Mouse (Mus musculus): ENCODE data around the gene Sult3a2. TPM values are rescaled to one million over a fixed set of nuclear protein-coding genes. Genes with fewer than 3 reads are reported as not detected.
"Not testable (repeated sequence)": the region's sequence is repeated elsewhere in the genome, so short reads cannot be mapped to it uniquely, and the experiment has no call there.

The Sult3a2 gene
- total RNA-seq (2015; ENCODE audit: low replicate concordance), result not detected in 2 replicates
- not detected in 2 replicates for total RNA-seq (2017; ENCODE audit: low replicate concordance)

DNA sequence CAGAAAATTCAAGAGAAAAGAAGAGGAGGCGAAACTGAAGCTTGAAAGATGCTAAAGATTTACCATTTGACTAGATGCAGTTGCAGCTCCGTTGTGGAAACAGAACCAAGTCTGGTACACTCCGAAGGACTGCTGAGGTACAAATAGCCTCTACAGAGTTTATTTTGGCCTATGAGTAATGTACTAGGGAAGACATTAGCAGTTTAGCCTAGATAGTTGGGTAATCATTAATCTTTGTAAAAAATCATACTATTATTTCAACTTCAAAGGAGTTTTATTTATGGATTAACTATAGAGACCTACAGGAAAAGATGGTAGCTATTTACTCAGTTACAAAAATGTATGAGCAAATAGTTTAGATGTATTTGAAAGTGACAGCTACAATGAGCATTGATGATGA lies at the start of gene Sult3a2:
Gene Sult3a2 (minus strand): TSS at position 101 of the 400 bp plus-strand sequence.
- ATAC-seq (replicated peaks; ENCODE audit: low FRiP score, poor library complexity, severe bottlenecking), result no peak

GRCm38 (mm10) chr10:33820892-33821291 lies 34.4 kb upstream of the Sult3a2 start:
- no peak for ATAC-seq (replicated peaks; ENCODE audit: low FRiP score, poor library complexity, severe bottlenecking)

- no peak for ATAC-seq (replicated peaks; ENCODE audit: low FRiP score, poor library complexity, severe bottlenecking)
These were observed 30.4 kb upstream of the Sult3a2 start for GRCm38 (mm10) chr10:33816923-33817322.

- no peak for ATAC-seq (replicated peaks; ENCODE audit: low FRiP score, poor library complexity, severe bottlenecking)
These were observed 27.8 kb upstream of the Sult3a2 start for GRCm38 (mm10) chr10:33814266-33814665.

DNA sequence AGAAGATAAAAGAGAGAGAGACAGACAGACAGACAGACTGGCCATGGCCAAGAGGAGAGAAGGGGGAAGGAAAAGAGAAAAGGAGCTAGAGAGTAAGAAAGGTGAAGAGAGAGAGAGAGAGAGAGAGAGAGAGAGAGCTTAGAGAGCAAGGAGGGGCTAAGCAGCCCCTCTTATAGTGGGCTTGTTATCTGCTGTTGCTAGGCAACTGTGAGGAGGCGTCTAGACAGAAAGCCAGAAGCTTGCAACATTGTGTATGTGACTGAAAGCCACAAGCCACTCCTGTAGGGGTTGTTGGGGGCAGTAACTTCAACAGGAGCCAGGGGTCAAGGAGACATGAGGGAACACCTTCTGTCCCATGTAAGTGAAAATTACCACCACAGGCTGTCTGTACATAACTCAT lies 25.3 kb upstream of the Sult3a2 start:
- no peak for ATAC-seq (replicated peaks; ENCODE audit: low FRiP score, poor library complexity, severe bottlenecking)

DNA sequence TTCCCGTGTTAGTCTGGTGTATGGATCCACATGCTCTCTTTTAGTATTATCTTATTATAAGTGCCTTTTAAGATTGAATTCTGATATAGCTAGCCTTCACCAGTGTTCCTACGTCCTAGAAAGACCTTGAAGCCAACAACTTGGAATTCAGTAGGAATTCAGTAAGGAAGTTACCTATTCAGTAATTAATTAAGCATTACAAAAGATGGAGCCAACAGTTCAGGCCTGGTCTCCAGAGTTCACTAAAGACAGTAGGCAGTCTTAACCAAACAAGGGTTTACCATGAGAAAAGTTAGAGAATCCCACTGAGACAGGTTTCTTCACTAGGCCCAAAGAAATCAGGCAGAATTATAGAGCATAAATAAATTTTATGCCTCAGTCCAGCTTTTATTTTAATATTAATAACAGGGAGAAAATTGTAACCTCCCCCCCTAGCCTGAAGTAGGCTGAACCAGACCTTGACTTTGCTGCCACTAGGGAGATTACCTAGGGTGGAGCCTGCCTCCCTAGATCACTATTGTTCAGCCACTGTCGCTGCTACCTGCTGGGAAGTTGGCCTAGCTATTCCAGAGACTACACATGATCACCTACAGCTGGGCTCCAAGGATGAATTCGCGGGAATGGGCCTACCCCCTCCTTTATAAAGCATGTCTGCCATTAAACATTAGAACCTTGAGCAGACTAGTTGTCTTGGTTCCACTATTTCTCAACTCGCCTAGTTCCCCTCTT lies 10.9 kb upstream of the Sult3a2 start:
- not testable (repeated sequence) for ATAC-seq (replicated peaks; ENCODE audit: low FRiP score, poor library complexity, severe bottlenecking)

GRCm38 (mm10) chr10:33796269-33796915 lies 9.9 kb upstream of the Sult3a2 start:
- not testable (repeated sequence) for ATAC-seq (replicated peaks; ENCODE audit: low FRiP score, poor library complexity, severe bottlenecking)

DNA sequence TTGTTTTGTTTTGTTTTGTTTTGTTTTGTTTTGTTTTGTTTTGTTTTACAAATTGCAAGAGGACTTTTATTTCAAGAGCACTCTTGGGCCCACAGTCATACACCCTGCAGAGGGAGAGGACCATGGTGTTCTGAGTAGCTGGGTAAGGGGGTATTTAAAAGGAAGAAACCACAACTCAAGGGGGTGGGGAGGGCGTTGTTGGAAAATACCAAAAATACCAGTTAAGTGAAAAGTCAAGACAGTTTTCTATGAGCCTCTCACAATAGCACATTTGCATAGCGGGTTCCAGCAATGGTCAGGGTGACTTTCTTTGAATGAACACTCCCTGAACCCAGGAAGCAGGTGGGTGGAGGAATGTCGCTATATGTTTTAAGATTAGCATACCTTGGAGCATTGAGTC lies 5.7 kb upstream of the Sult3a2 start:
- not testable (repeated sequence) for ATAC-seq (replicated peaks; ENCODE audit: low FRiP score, poor library complexity, severe bottlenecking)

- no peak for ATAC-seq (replicated peaks; ENCODE audit: low FRiP score, poor library complexity, severe bottlenecking)
These were observed 1.0 kb upstream of the Sult3a2 start for GRCm38 (mm10) chr10:33787541-33787940.

GRCm38 (mm10) chr10:33735251-33735650 lies 51.3 kb downstream of the Sult3a2 start:
- not testable (repeated sequence) for ATAC-seq (replicated peaks; ENCODE audit: low FRiP score, poor library complexity, severe bottlenecking)

DNA sequence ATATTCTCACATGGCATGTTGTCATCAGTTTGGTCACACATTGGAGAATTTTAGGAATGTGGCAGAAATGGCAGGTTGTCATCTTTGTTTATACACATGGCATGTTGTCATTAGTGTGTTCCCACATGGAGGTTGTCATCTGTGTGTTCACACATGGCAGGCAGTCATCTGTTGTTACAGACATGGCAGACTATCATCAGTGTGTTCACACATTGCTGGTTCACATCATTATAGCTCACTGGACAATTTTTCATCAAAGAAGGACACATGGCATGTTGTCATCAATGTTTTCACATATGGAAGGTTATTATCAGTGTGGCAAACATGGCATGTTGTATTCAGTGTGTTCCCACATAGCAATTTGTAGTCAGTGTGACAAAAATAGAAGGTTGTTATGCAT lies 53.3 kb downstream of the Sult3a2 start:
- ATAC-seq (replicated peaks; ENCODE audit: low FRiP score, poor library complexity, severe bottlenecking), result no peak

DNA sequence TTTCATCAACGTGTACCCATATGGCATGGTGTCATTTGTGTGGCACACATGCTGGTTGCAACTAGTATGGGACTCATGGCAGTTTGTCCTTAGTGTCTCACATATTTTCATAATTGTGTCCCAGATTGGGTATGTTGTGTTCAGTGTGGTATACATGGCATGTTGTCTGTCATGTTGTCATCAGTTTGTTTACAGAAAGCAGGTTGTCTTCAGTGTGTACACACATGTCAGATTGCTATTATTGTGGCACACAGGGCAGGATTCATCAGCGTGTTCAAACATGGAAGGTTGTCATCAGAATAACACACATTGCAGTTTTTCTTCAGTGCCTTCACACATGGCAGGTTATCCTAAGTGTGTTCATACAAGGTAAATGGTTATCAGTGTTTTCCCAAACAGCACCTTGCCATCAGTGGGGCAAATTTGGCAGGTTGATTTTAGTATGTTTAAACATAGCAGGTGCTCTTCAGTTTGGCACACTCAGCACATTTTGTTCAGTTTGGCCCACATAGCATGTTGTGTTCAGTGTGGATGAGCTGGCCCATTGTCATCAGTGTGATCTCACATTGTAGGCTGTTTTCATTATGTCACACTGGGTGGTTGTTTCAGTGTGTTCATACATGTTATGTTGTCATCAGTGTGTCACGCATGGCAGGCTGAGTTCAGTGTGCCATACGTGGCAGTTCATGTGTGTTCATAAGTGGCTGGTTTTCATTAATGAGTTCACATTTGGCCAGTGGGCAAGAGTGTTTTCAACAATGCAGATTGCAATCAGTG lies 53.9 kb downstream of the Sult3a2 start:
- no peak for ATAC-seq (replicated peaks; ENCODE audit: low FRiP score, poor library complexity, severe bottlenecking)

DNA sequence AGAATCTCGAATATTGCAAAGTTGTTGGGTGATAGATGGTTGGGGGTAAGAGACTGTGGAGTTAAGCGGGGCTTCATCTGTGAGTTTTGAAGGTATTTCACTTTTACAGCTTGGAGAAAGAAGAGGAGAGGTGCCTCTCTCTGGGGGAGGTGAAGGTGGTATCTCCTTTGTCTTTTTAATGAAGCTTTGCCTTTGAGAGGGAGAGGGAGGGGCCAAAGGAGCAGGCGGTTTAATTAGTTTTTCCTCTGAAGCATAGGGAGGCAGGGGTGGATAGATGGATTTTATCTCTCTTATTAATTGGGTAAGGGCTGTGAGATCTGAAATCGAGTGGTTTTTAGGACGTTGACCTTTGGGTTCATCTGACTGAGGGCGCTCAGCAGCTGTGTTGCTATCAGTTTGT lies 62.7 kb downstream of the Sult3a2 start:
- ATAC-seq (replicated peaks; ENCODE audit: low FRiP score, poor library complexity, severe bottlenecking), result no peak

- no peak for ATAC-seq (replicated peaks; ENCODE audit: low FRiP score, poor library complexity, severe bottlenecking)
These were observed 64.6 kb downstream of the Sult3a2 start for GRCm38 (mm10) chr10:33721827-33722438.

Other genes with a start within 250 kb of the Sult3a2 start
- gene Clvs2, start 161.9 kb downstream of the Sult3a2 start, total RNA-seq (2015; ENCODE audit: low replicate concordance), result not detected in 2 replicates
- gene Clvs2, start 161.9 kb downstream of the Sult3a2 start, total RNA-seq (2017; ENCODE audit: low replicate concordance), result not detected in 2 replicates
- not detected in 2 replicates for gene Sult3a1, start 71.0 kb upstream of the Sult3a2 start, total RNA-seq (2015; ENCODE audit: low replicate concordance)
- not detected in 2 replicates for gene Sult3a1, start 71.0 kb upstream of the Sult3a2 start, total RNA-seq (2017; ENCODE audit: low replicate concordance)
- not detected in 2 replicates for gene Rsph4a, start 118.4 kb upstream of the Sult3a2 start, total RNA-seq (2015; ENCODE audit: low replicate concordance)
- gene Rsph4a, start 118.4 kb upstream of the Sult3a2 start, total RNA-seq (2017; ENCODE audit: low replicate concordance), result not detected in 2 replicates
- gene Zup1, start 164.6 kb upstream of the Sult3a2 start, total RNA-seq (2015; ENCODE audit: low replicate concordance), result 38.9 and 73.4 TPM in 2 replicates
- 43.5 and 53.0 TPM in 2 replicates for gene Zup1, start 164.6 kb upstream of the Sult3a2 start, total RNA-seq (2017; ENCODE audit: low replicate concordance)
- 20.6 and 39.1 TPM in 2 replicates for gene Rwdd1, start 232.9 kb upstream of the Sult3a2 start, total RNA-seq (2015; ENCODE audit: low replicate concordance)
- 5.3 and 51.0 TPM in 2 replicates for gene Rwdd1, start 232.9 kb upstream of the Sult3a2 start, total RNA-seq (2017; ENCODE audit: low replicate concordance)